Mouse (Mus musculus) forebrain, embryonic 13.5 days (tissue): ENCODE measurements around the gene Lrrc18. TPM values are rescaled to one million over a fixed set of nuclear protein-coding genes. Genes with fewer than 3 reads are reported as not detected.

Source experiments
- ATAC-seq: fragments of 200-750 bp; cut with Nextera tagmentation; 2 replicates; pipeline ENCODE4 v1.8.0; 2017
- H3K27ac ChIP-seq: fragments of 300-500 bp; sonication (generic); 2 replicates; pipeline ENCODE4 v1.5.1; 2015; ENCODE audit warnings: inconsistent platforms, mild to moderate bottlenecking, moderate library complexity
- H3K27me3 ChIP-seq: fragments of 300-500 bp; sonication (generic); 2 replicates; pipeline ENCODE4 v1.6.1; 2015; ENCODE audit warnings: mild to moderate bottlenecking, inconsistent platforms
- H3K36me3 ChIP-seq: fragments of 300-500 bp; sonication (generic); 2 replicates; pipeline ENCODE4 v1.6.1; 2015; ENCODE audit warnings: mild to moderate bottlenecking, inconsistent platforms; ENCODE audit not compliant: poor library complexity, severe bottlenecking
- H3K4me1 ChIP-seq: fragments of 300-500 bp; sonication (generic); 2 replicates; pipeline ENCODE4 v1.6.1; 2015; ENCODE audit warnings: inconsistent platforms
- H3K4me2 ChIP-seq: fragments of 300-500 bp; sonication (generic); 2 replicates; pipeline ENCODE4 v1.6.1; 2015; ENCODE audit warnings: inconsistent platforms, mild to moderate bottlenecking, moderate library complexity
- H3K4me3 ChIP-seq: fragments of 300-500 bp; sonication (generic); 2 replicates; pipeline ENCODE4 v1.5.1; 2015; ENCODE audit warnings: mild to moderate bottlenecking, inconsistent platforms
- H3K9ac ChIP-seq: fragments of 300-500 bp; sonication (generic); 2 replicates; pipeline ENCODE4 v1.6.1; 2015; ENCODE audit warnings: mild to moderate bottlenecking, inconsistent platforms
- H3K9me3 ChIP-seq: fragments of 300-500 bp; sonication (generic); replicated peaks from 2 replicates; pipeline ENCODE4 v1.6.1; 2016; ENCODE audit warnings: inconsistent platforms
- WGBS: fragments of 180-500 bp; shearing (Covaris S2); methylation state at CpG from one replicate; pipeline ENCODE4 v1.1.7; 2015; 5-methylcytosine and 5-hydroxymethylcytosine counted together
- polyA plus RNA-seq: library from polyadenylated mRNA; unstranded; fragments of >200 nt; fragmentation: Nextera tagmentation; extraction: Ambion mirVana; gene quantifications from 2 replicates; pipeline ENCODE4 v1.2.1, GENCODE M21; 2015

Lrrc18 gene
- polyA plus RNA-seq, 1 experiment from 2014 or later = 0.25 TPM

GRCm38 (mm10) chr14:33000112-33000979 lies 9.2 kb downstream of the Lrrc18 start:
- WGBS = 12% methylated on average over 8 of the region's 8 CpGs
- peak; percentile 41 for ATAC-seq
- H3K4me1 ChIP-seq = peaks cover 15% of the 10 kb centered on the region
- no peak overlapping the region for H3K9ac ChIP-seq
- H3K4me3 ChIP-seq = no peak overlapping the region
- no peak overlapping the region for H3K27ac ChIP-seq
- peak overlapping the region; percentile 17; the same call in 1 of the 2 replicates for H3K4me2 ChIP-seq
- H3K36me3 ChIP-seq = no peaks in the 10 kb centered on the region
- H3K27me3 ChIP-seq = no peaks in the 10 kb centered on the region
- 0 out of 2 replicates have a peak, but pooled peaks cover 4% of the 10 kb centered on the region for H3K9me3 ChIP-seq

- no peak overlapping the region for H3K4me2 ChIP-seq
- ATAC-seq = no peak
- H3K4me3 ChIP-seq = no peak overlapping the region
- 94% methylated on average over 1 of the region's 1 CpGs for WGBS
- 0 out of 2 replicates have a peak, but pooled peaks cover 4% of the 10 kb centered on the region for H3K9me3 ChIP-seq
- H3K27me3 ChIP-seq = no peaks in the 10 kb centered on the region
- H3K9ac ChIP-seq = no peak overlapping the region
- no peaks in the 10 kb centered on the region for H3K36me3 ChIP-seq
- H3K4me1 ChIP-seq = peaks cover 5% of the 10 kb centered on the region
- no peak overlapping the region for H3K27ac ChIP-seq
Observed at GRCm38 (mm10) chr14:33005114-33005513, 13.9 kb downstream of the Lrrc18 start.

GRCm38 (mm10) chr14:33007638-33008037 lies 16.5 kb downstream of the Lrrc18 start:
- Histone ChIP-seq H3K9me3 (0 out of 2 replicates have a peak, but pooled peaks cover 4% of the 10 kb centered on the region), H3K4me1 (no peaks in the 10 kb centered on the region), H3K4me2 (no peak overlapping the region), H3K27me3 (no peaks in the 10 kb centered on the region), H3K4me3 (no peak overlapping the region), H3K9ac (no peak overlapping the region), H3K27ac (no peak overlapping the region), H3K36me3 (no peaks in the 10 kb centered on the region)
- no peak for ATAC-seq
- WGBS = 94% methylated on average over 1 of the region's 1 CpGs

- no peaks in the 10 kb centered on the region for H3K4me1 ChIP-seq
- WGBS = 82% methylated on average over 3 of the region's 3 CpGs
- H3K9ac ChIP-seq = no peak overlapping the region
- H3K36me3 ChIP-seq = no peaks in the 10 kb centered on the region
- H3K4me3 ChIP-seq = no peak overlapping the region
- H3K27ac ChIP-seq = no peak overlapping the region
- no peak overlapping the region for H3K4me2 ChIP-seq
- no peaks in the 10 kb centered on the region for H3K27me3 ChIP-seq
- no peak for ATAC-seq
- no peaks in the 10 kb centered on the region for H3K9me3 ChIP-seq
Observed at GRCm38 (mm10) chr14:33019050-33019449, 27.9 kb downstream of the Lrrc18 start.

- Histone ChIP-seq H3K4me1 (no peaks in the 10 kb centered on the region), H3K4me2 (no peak overlapping the region), H3K9ac (no peak overlapping the region), H3K9me3 (no peaks in the 10 kb centered on the region), H3K27me3 (no peaks in the 10 kb centered on the region), H3K4me3 (no peak overlapping the region), H3K36me3 (no peaks in the 10 kb centered on the region), H3K27ac (no peak overlapping the region)
- WGBS = 85% methylated on average over 5 of the region's 5 CpGs
- ATAC-seq = no peak
Observed at GRCm38 (mm10) chr14:33019606-33020005, 28.4 kb downstream of the Lrrc18 start.

- H3K9me3 ChIP-seq = no peaks in the 10 kb centered on the region
- no peak overlapping the region for H3K27ac ChIP-seq
- no peak for ATAC-seq
- H3K4me2 ChIP-seq = no peak overlapping the region
- no peak overlapping the region for H3K9ac ChIP-seq
- H3K4me1 ChIP-seq = 0 out of 2 replicates have a peak, but pooled peaks cover 4% of the 10 kb centered on the region
- no peak overlapping the region for H3K4me3 ChIP-seq
- no peaks in the 10 kb centered on the region for H3K27me3 ChIP-seq
- WGBS = 67% methylated on average over 3 of the region's 3 CpGs
- no peaks in the 10 kb centered on the region for H3K36me3 ChIP-seq
Observed at GRCm38 (mm10) chr14:33030849-33031248, 39.7 kb downstream of the Lrrc18 start.

GRCm38 (mm10) chr14:33033424-33033823 lies 42.2 kb downstream of the Lrrc18 start:
- Histone ChIP-seq H3K27me3 (no peaks in the 10 kb centered on the region), H3K9ac (no peak overlapping the region), H3K4me1 (0 out of 2 replicates have a peak, but pooled peaks cover 4% of the 10 kb centered on the region), H3K9me3 (no peaks in the 10 kb centered on the region), H3K4me2 (no peak overlapping the region), H3K36me3 (no peaks in the 10 kb centered on the region), H3K27ac (no peak overlapping the region), H3K4me3 (no peak overlapping the region)
- 43% methylated on average over 6 of the region's 6 CpGs for WGBS
- no peak for ATAC-seq

- Histone ChIP-seq H3K9me3 (no peaks in the 10 kb centered on the region), H3K27me3 (no peaks in the 10 kb centered on the region), H3K4me1 (0 out of 2 replicates have a peak, but pooled peaks cover 4% of the 10 kb centered on the region), H3K9ac (no peak overlapping the region), H3K4me2 (no peak overlapping the region), H3K36me3 (no peaks in the 10 kb centered on the region), H3K27ac (no peak overlapping the region), H3K4me3 (no peak overlapping the region)
- 62% methylated on average over 5 of the region's 5 CpGs for WGBS
- no peak for ATAC-seq
Observed at GRCm38 (mm10) chr14:33035386-33035785, 44.2 kb downstream of the Lrrc18 start.

GRCm38 (mm10) chr14:33036811-33037210 lies 45.6 kb downstream of the Lrrc18 start:
- no peak for ATAC-seq
- H3K36me3 ChIP-seq = no peaks in the 10 kb centered on the region
- no peak overlapping the region for H3K4me3 ChIP-seq
- no peak overlapping the region for H3K27ac ChIP-seq
- WGBS = 63% methylated on average over 3 of the region's 3 CpGs
- H3K9me3 ChIP-seq = no peaks in the 10 kb centered on the region
- H3K4me1 ChIP-seq = 0 out of 2 replicates have a peak, but pooled peaks cover 4% of the 10 kb centered on the region
- H3K9ac ChIP-seq = no peak overlapping the region
- H3K4me2 ChIP-seq = no peak overlapping the region
- H3K27me3 ChIP-seq = no peaks in the 10 kb centered on the region

GRCm38 (mm10) chr14:33045217-33045616 lies 54.0 kb downstream of the Lrrc18 start:
- no peak overlapping the region for H3K27ac ChIP-seq
- H3K9ac ChIP-seq = no peak overlapping the region
- H3K36me3 ChIP-seq = no peaks in the 10 kb centered on the region
- WGBS = 95% methylated on average over 3 of the region's 3 CpGs
- H3K27me3 ChIP-seq = peaks cover 2% of the 10 kb centered on the region; the same call in 1 of the 2 replicates
- H3K4me3 ChIP-seq = no peak overlapping the region
- no peaks in the 10 kb centered on the region for H3K9me3 ChIP-seq
- H3K4me2 ChIP-seq = no peak overlapping the region
- no peak for ATAC-seq
- no peaks in the 10 kb centered on the region for H3K4me1 ChIP-seq

- Histone ChIP-seq H3K4me2 (no peak overlapping the region), H3K9ac (no peak overlapping the region), H3K27ac (no peak overlapping the region), H3K36me3 (no peaks in the 10 kb centered on the region), H3K9me3 (no peaks in the 10 kb centered on the region), H3K4me3 (no peak overlapping the region), H3K4me1 (peaks cover 10% of the 10 kb centered on the region; the same call in 1 of the 2 replicates), H3K27me3 (no peaks in the 10 kb centered on the region; the same call in 1 of the 2 replicates)
- no peak for ATAC-seq
- WGBS = 40% methylated on average over 8 of the region's 8 CpGs
Observed at GRCm38 (mm10) chr14:33053441-33053840, 62.3 kb downstream of the Lrrc18 start.

- 93% methylated on average over 7 of the region's 7 CpGs for WGBS
- H3K27me3 ChIP-seq = peaks cover 25% of the 10 kb centered on the region
- no peak overlapping the region for H3K4me3 ChIP-seq
- no peaks in the 10 kb centered on the region for H3K36me3 ChIP-seq
- ATAC-seq = no peak
- H3K9ac ChIP-seq = no peak overlapping the region
- no peaks in the 10 kb centered on the region for H3K9me3 ChIP-seq
- 0 out of 2 replicates have a peak, but pooled peaks cover 2% of the 10 kb centered on the region for H3K4me1 ChIP-seq
- no peak overlapping the region for H3K4me2 ChIP-seq
- no peak overlapping the region for H3K27ac ChIP-seq
Observed at GRCm38 (mm10) chr14:33058881-33059660, 67.9 kb downstream of the Lrrc18 start.
